In genomic region chr17:49852183-49852582, GRCm38 (mm10) we compare ENCODE assay signal across 8 mouse cellular contexts.
DNase-seq lines count a peak whose midpoint lies in the region; TF ChIP-seq lines count a peak whose summit lies in the region.
"Had no signal": no experiment of that assay in that cellular context is flagged by ENCODE, and none has a peak within 500 bp of the region (broad histone marks: within the 10 kb centered on the region; RNA-seq: fewer than 3 reads in every experiment).

No protein-coding gene starts in this region.

- no peak overlapping the region for H3K27ac ChIP-seq in left cerebral cortex, adult 2 months
- H3K27ac ChIP-seq: lung, embryonic 15.5 days had no signal

- DNase-seq in left cerebral cortex, adult 2 months (ENCODE audit: extremely low spot score in 1 of 2, low spot score in 2 of 2), result no peak
- DNase-seq in left cerebral cortex, adult 11 months (ENCODE audit: low spot score), result no peak
- DNase-seq in brain, adult 2 months (ENCODE audit: low read depth, low spot score), result peak; percentile 51
- DNase-seq in gastrocnemius, postnatal 25 days, result peak; percentile 58
- peak; percentile 29 to 43 for DNase-seq in kidney, postnatal 4 days
- DNase-seq in B cell, adult 2 months, result no peak
- no peak for DNase-seq in thymus, postnatal 36 days

- no peak overlapping the region for H3K4me3 ChIP-seq in left cerebral cortex, adult 2 months
- H3K4me3 ChIP-seq: lung, embryonic 15.5 days had no signal

- TF ChIP-seq CTCF in left cerebral cortex, adult 2 months (IDR thresholded peaks at IDR 0.05), result peak; percentile 52

- intact Hi-C loops in left cerebral cortex, adult 2 months (cut with DNase I), result no loop called here

Comparison
In these comparisons a context has a peak if more than half of its experiments do, and no peak if none do; other contexts are left out.
1. DNase-seq: peak in brain, adult 2 months (single experiment), gastrocnemius, postnatal 25 days (single experiment) and kidney, postnatal 4 days (2 of 2); none in left cerebral cortex, adult 2 months (0 of 2), left cerebral cortex, adult 11 months (single experiment), B cell, adult 2 months (0 of 2) and thymus, postnatal 36 days (0 of 2).